Mouse (Mus musculus) testis, postnatal 10 days (tissue): Measurements from ENCODE around the gene Stxbp2.
A peak's percentile ranks its signal among the peaks of the same experiment; 100 is the strongest.

Source experiments
- DNase-seq: peaks from one replicate; pipeline ENCODE4 v3.0.0; 2021; ENCODE audit warnings: low spot score

Gene Stxbp2

DNA sequence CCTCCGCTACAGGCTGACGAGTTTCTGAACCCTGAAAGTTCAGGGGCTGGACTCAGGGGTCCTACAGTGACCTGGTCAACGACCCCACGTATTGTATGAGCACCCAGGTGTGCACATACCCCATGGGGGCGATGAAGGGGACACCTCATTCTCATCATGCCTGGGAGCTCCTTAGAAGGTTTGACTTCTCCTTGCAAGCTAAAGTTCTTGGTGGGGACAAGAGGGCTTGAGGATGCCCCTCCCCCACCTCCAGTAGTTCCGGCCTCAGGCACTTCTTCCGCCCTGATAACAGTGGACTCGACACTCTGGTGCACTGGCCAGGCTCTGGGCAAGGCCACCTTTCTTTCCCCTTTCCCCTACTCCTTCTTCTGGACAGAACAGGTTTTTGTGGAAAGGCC, 722 bp downstream of the Stxbp2 start:
- peak; percentile 57 for DNase-seq

DNA sequence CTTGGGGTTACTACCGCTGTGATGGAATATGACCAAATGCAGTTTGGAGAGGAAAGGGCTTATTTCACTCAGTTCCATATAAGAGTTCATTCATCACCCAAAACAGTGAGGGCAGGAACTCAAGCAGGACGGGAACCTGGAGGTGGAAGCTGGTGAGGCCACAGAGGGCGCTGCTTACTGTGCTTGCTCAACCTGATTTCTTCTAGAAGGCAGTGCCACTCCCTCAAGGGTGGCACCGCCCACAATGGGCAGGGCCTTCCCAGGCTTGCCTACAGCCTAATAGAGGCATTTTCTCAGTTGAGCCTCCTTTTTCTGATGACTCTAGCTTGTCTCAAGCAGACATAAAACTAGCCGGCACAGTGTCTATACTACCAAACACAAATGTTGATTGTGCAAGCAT, 15.0 kb downstream of the Stxbp2 start:
- DNase-seq = peak; percentile 58

DNA sequence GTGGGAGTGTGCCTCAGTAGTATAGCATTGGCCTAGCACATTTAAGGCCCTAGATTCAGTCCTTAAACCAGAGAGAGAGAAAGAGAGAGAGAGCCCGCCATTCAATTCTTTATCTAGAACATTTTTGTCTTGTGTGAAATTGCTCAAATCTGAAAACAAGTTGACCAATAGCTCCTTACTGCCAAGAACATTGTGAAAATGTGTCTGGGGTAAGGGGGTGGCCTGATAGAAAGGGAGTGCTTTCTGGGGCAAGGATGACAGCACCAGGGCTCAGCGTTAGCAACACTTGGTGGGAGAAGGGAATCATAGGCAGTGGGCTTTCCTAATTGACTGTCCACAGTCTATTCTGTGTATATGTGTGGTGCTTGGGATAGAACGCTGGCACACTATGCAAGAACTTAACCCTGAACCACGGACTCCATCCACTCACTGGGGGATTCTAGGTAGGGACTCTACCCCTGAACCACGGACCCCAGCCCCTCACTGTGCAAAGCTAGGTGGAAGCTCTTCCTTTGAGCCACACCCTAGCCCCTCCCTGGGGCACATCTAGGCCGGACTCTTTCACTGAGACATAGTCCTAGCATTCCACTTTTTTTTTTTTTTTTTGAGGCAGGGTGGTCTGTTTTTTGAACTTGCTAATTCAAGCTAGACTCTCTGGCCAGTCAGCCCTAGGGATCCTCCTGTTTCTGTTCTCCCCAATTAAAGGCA, 16.2 kb downstream of the Stxbp2 start:
- DNase-seq = no peak

DNA sequence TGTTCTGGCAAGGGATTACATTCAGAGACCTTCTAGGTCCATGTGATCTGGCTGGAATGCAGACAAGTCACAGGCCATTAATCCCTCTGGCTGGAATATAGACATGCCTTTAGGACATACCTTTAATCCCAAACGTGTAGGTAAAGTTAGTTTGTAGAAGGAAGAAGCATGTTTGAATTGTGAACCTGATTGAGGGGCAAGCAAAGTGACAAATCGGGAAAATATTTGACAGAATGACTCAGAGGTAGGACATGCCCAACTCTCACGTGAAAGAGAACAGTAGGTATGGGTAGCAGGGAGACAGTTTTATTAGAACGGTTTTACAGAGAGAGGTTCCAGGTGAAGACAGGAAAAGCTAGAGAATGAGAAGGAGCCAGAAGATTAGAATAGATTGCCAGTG, 16.8 kb downstream of the Stxbp2 start:
- DNase-seq = no peak

DNA sequence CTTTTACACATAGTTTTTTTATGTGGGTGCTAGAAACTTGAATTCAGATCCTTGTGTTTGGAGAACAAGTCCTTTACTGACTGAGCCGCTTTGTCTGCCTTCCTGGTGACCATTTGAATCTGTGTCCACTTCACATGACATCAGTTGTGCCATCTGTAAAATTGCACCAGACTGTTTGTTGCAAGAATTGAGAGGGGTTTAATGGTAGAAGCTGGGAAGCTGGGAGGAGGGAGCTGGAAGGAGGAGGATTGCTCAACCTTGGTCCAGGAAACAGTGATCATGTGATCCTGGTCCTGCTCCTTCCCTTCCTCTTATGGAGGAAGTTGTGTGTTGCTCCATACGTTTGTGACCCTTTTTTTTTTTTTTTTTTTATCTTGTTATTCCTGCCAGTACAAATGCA, 17.5 kb downstream of the Stxbp2 start:
- DNase-seq = no peak

DNA sequence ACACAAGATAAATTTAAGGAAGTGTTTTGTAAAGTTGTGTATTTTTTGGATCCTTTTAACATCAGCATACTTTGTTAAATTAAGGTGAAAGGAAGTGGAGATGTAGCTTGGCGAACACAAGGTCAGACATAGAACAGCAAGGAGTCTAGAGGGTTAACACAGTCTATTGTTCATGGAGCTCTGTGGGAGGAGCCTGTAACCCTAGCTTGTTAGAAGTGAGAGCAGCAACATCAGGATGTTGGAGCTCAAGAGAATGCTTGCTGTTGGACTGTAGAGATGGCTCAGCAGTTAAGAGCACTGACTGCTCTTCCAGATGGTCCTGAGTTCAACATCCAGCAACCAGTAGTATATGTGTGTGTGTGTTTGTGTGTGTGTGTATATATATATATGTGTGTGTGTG, 18.2 kb downstream of the Stxbp2 start:
- DNase-seq = no peak

DNA sequence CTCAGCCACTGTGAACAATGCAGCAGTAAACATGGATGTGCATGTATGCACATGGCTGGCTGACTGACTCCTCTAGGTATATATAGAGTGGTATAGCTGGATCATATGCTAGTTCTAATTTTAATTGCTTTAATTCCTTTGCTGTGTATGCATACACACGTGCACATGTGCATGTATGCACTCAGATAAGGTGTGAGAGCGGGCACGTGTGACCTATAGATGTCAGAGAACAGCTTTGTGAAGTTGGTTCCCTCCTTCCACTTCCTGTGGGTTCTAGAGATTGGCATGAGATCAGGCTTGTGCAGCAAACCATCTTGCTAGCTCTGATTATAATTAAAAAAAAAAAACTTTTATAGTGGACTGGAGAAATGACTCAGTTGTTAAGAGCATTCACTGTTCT, 22.1 kb downstream of the Stxbp2 start:
- DNase-seq = no peak

DNA sequence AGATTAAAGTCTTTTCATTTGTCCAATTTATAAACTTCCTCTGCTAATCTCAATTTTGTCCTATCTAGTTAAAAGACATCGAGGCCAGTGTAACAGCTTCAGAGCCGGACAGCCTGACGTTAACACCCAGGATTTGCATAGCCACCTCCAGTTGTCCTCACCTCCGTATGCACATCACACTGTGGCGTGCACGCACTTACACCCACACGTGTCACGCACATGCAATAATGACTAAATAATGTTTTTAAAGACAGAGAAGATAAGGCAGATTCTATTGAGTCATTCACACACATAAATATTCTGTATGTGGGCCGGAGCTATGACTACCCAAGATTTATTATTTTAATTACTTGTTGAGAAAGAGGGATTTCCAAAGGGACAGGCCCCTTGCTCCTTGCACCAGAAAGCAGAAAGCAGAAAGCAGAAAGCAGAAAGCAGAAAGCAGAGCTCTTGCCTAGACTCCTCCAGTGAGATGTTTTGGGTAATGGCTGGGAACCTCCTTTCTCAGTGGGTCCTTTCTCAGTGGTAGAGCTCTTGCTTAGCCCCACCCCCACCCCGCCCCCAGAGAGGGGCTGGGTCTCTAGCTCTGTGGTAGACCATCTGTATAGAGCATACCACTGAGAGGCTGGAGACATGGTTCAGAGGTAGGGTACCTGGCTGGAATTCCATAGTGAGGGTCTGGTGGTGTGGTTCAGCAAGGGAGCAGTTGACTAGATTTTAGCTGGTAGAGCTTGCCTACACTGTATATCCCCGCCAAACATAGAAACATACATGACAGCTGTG, 24.2 kb downstream of the Stxbp2 start:
- no peak for DNase-seq

DNA sequence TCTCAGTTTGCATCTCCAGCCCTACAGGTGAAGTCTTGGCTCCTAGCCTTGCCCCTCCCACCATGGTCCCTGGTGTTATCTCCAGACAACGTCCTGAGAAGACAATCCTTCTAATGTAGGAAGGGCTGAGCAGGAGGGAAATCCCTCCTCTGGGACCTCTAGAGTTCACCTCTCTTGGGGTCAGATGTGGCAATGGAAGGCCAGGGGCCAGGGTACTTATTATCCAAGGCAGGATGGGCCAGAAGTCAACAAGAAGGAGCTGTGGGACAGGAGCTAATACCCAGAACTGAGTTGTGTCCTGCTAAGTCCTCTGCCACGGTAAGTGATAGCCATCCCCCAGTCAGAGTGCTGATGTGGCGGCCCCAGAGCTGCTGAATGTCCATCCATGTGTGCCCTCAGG, 24.8 kb downstream of the Stxbp2 start, which contains the start of gene Retn:
TSS of gene Retn (plus strand) at position 245 of the 400 bp plus-strand sequence.
- no peak for DNase-seq

DNA sequence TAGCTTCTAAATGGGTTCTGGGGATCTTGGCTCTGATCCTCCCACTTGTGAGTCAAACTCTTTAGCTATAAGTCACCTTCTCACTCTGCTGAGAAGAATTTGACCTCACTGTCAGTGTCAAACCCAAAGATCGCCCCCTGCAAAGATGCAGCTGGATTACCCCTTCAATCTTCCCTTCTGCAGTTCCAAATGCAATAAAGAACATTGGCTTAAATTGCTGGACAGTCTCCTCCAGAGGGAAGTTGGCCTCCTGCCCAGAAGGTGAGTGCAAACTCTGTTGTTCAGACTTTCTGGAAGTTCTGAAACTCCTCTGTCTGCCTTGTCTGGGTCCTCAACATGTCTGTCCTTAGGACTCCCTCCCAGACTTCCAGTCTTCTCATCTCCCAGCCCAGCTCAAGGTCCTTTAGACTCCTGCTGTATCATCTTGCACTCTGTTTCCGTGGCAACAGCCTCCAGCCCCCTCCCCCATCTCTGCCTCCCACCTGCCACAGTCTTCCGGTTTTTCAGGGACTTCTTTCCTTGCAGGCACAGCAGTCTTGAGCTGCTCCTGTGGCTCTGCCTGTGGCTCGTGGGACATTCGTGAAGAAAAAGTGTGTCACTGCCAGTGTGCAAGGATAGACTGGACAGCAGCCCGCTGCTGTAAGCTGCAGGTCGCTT, 26.1 kb downstream of the Stxbp2 start:
- DNase-seq = peak; percentile 58

DNA sequence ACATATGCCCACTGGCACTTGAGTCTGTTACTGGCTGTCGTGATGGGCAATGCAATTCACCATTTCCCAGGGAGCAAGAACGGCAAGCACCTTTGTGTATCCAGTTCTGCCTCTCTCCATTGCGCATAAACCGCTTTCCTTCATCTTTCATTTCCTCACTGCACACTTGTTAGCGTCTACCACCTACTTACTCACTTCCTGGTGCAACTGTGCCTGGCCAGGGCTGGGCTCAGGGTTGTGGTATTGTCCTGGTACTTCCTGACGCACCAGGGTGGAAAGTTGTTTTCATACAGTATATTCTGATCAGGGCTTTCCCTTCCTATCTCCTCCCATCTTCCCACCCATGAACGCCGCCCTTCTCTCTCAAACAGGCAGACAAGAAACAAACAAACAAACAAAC, 30.1 kb downstream of the Stxbp2 start:
- no peak for DNase-seq

DNA sequence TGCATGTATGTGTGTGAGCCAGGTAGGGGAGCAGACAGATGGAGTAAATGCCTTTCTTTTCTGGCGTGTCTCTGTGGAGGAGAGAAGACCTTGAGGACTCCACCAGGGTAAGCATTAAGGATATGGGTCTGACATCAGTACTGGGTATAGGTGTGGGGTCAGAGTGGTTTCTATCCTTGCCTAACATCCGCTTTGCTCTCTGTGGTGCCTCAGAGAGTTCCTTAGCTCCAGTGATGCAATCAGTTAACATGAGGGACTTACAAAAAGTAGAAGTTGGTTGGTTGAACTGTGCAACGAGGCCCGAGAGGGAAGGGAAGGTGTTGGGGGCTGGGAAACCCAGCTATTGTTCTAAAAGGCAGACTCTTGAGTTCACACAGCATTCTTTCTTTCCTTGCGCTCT, 33.6 kb downstream of the Stxbp2 start:
- DNase-seq = no peak

DNA sequence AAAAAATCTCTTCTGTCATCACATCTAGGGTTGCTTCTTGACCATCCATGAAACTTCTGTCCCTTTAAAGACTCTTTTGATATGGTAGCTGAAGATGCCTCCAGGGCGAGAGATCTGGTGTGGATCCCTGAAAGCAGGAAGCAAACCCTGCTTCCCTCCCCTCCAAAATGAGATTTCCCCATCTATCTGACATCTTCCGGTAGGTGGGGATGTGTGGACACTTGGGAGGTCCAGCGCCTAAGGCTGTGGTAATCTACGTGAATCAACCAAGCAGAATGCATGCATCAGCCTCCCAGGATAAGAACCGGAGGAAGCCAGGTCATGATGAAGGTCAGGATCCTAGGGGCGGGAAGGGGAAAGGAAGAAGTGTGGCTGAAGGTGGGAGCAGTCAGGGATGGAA, 34.8 kb downstream of the Stxbp2 start, which contains the start of gene Mcemp1:
TSS of gene Mcemp1 (plus strand) at position 248 of the 400 bp plus-strand sequence.
- DNase-seq = no peak

DNA sequence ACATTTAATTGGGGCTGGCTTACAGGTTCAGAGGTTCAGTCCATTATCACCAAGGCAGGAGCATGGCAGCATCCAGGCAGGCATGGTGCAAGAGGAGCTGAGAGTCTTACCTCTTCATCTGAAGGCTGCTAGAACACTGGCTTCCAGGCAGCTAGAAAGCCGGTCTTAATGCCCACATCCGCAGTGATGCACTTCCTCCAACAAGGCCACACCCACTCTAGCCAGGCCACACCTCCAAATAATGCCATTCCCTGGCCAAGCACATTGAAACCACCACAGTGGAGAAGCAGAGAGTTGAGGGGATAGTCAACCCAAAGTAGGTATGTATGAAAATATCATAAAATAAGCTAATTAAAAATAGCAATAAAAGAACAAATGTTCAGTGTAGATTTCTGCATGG, 39.6 kb downstream of the Stxbp2 start:
- DNase-seq = no peak

DNA sequence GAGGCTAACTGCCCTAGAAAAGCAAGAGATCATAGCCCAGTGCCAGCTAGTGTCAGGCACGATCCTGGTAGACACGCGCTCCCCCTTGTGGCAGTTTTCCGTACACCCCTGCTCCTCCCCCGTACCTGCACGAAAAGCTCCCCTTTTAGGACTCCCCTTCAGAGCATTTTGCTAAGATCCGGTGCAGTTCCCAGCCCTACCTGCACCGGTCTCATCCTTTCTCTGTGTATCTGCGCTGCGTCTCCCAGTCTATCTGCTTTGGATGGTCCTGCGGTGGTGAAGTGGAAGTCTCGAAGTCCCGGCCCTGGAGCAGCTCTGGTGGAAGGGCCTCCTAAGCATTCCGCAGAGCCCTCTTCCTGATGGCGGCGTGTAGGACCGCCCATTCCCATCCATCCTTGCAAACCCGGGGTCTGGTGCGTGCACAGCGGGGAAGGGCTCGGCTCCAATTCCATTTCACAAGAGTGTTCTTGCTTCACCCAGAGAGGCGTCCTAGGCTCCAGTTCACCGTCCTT, 41.3 kb downstream of the Stxbp2 start, which contains the start of gene Fcor:
TSS of gene Fcor (minus strand) at position 383 of the 512 bp plus-strand sequence.
- peak; percentile 90 for DNase-seq

DNA sequence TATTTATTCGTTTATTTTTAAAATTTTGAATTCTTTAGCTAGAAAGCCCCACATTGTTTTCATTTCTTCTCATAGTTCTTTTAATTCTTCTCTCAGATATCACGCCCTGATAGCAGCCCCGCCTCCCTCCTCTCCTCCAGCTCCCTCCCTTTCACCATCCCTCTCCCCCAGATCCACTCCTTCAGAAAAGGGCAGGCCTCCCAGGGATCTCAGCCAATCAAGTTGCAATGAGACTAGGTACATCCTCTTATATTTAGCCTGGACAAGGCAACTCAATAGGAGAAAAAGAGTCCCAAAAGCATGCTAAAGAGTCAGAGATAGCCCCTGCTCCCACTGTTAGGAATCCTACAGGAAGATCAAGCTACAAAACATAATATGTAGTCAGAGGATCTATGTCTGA, 43.9 kb downstream of the Stxbp2 start:
- no peak for DNase-seq

DNA sequence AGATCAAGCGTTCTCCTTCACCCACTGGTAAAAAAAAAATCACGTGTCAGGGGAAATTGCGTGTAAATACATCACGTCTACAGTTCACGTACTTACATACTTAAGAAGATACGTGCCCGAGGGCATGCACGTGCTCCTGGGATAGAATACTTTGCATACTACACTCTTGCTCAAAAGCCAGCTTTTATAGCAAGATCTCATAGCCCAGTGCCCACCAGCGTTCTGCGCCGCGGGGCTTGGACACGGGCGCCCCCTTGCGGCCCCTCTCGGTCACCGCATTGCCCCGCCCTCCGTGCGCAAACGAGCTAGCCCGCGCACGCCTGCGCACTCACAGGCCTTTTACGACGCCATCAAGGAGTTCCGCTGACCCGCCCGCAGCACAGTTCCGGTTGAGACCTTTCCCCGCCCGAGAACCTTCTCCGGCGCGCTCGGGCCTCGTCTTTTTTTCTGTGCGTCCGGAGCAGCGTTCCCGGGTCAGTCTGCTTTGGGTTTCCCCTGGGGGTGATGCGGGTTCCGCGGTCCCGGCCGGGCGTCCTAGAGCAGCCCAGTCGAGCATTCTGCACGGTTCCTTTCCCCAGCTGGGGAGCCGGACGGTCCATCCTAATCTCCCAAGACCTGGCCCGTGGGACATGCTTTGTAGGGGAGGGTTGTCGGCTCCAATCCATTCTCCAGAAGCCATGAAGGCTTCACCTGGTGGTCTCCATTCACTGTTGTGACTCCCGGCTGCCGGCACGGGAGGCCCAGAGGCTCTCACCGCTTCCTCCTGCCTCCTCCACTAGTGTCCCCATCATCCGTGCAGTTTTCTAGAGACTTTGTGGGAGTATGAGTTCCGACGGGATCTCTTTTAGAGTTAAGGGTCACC, 45.6 kb downstream of the Stxbp2 start, which contains the start of gene Trappc5:
TSS of gene Trappc5 (plus strand) at position 169 of the 862 bp plus-strand sequence.
- DNase-seq = peak; percentile 95

DNA sequence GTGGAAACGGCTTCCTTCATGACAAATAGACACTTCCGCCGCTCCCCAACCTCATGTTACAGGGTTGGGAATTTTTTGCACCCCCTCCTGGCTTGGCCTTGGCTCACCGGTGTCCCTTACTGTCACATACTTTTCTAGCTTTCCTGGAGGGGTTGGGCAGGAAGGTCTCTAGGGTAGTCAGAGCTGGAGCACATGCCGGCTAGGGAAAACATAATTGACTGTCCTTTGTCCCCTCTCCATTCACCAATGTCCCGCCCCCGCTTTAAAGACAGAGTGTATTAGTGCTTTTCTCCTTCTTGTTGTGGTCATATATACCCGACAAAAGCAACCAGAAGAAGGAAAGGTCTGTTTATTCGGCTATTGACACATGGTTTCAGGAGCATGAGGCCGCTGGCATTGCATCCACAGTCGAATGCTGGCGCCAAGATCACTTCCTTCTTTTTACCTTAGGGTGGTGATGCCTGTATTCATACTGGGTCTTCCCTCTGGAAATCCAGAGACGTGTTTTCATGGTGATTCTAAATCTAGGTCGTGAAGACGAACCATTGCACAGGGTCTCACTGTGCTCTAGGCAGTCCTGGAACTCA, 46.3 kb downstream of the Stxbp2 start:
- no peak for DNase-seq

DNA sequence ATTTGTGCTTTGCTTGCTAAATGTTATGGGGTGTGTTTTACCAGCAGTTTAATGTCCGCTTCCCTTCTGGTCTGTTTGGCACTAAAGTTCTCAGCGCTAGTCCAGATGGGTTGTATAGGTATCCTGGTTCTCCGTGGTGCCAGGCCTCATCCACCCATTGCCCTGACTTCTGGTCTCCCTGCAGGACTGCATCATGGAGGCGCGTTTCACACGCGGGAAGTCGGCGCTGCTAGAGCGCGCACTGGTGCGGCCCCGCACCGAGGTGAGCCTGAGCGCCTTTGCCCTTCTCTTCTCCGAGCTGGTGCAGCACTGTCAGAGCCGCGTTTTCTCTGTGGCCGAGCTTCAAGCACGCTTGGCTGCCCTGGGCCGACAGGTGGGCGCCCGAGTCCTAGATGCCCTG, 48.1 kb downstream of the Stxbp2 start:
- DNase-seq = no peak

DNA sequence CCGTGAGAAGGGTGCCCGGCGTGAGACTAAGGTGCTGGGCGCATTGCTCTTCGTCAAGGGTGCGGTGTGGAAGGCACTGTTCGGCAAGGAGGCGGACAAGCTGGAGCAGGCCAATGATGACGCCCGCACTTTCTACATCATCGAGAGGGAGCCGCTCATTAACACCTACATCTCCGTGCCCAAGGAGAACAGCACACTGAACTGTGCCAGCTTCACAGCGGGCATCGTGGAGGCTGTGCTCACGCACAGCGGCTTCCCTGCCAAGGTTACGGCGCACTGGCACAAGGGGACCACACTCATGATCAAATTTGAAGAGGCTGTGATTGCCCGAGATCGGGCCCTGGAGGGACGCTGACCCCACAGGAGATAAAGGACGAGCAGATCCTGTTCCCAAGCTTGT, 48.5 kb downstream of the Stxbp2 start:
- peak; percentile 42 for DNase-seq

DNA sequence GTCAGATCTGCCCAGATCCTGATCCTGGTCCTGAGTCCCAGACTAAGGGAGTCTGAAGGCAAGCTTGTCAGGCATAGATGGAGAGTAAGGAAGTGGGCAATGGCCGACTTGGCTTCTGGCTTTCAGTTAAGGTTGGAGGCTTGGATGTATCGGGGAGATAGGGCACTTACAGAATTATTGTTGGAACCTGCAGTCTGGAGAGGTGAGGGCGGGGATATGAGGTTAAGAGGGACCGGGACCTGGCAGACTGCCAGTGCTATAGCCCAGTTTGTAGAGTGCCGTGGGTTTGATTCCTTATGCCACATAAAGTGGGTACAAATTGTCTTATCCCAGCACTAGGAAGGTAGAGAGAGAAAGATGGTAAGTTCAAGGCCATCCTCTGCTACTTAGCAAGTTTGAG, 48.9 kb downstream of the Stxbp2 start:
- DNase-seq = peak; percentile 42
